ENCODE assay signal across 9 mouse cellular contexts in the genomic region with DNA sequence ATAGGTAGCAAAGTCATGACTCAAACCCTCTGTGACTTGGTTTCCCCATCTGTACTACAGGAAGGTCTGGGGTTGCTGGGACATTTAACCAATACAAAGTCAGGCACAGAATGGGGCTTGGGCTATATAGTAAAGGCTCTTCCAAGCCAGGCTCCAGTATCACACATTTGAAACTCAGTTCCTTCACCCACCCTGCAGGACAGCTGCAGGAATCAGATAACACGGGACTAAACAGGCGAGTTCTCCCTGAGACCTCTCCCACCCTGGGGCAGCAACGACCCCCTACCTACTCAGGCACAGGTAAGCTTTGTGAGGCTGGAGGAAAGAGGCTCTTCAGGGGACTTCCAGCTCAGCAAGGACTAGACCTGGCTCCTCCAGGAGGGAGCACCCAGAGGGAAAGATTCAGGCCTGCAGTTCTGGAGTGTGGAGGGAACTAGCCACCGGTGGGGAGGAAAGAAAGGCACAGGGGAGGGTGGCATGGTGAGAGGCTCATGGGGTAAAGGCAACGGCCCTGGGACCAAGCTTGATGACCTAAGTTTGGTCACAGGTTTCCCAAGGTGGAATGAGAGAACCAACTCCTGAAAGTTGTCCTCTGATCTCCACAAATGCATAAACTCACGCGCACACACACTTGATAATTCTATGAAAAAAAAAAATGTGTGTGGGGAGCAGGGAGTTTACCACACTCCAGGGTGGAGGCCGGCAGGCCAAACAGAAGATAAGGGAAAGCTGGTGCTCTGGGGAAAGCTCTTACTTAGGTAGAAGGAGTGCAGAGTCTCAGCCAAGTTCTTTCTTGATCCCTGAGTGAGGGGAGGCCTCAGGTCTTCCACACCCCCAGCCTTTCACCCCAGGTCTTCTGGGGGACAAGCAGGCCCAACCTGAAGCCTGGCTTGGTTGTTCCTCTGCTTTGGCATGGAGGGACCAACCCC. TPM values are rescaled to one million over a fixed set of nuclear protein-coding genes. Genes with fewer than 3 reads are reported as not detected.
A peak's percentile ranks its signal among the peaks of the same experiment; 100 is the strongest.
DNase-seq lines count a peak whose midpoint lies in the region; ATAC-seq lines count a peak whose summit lies in the region.
"Had no signal": no experiment of that assay in that cellular context is flagged by ENCODE, and none has a peak within 500 bp of the region (broad histone marks: within the 10 kb centered on the region; RNA-seq: fewer than 3 reads in every experiment).

No protein-coding gene starts in this region.

- H3K9ac ChIP-seq in neural tube, embryonic 11.5 days (ENCODE audit: low read length): peak overlapping the region; percentile 29; the same call in 1 of the 2 replicates
- H3K9ac ChIP-seq in hindbrain, embryonic 13.5 days: peak overlapping the region; percentile 85

- H3K4me1 ChIP-seq in neural tube, embryonic 11.5 days (ENCODE audit: control insufficient read depth, insufficient read depth, low read length): peaks cover 8% of the 10 kb centered on the region
- H3K4me1 ChIP-seq in hindbrain, embryonic 13.5 days (replicated peaks): peaks cover 37% of the 10 kb centered on the region
- H3K4me1 ChIP-seq in midbrain, embryonic 10.5 days: peaks cover 35% of the 10 kb centered on the region

- peak overlapping the region; percentile 85 for H3K4me2 ChIP-seq in neural tube, embryonic 11.5 days (ENCODE audit: low read depth)
- peak overlapping the region; percentile 82 for H3K4me2 ChIP-seq in hindbrain, embryonic 13.5 days

- H3K27ac ChIP-seq in neural tube, embryonic 11.5 days (ENCODE audit: low read depth, low read length): no peak overlapping the region
- no peak overlapping the region for H3K27ac ChIP-seq in hindbrain, embryonic 13.5 days
- peak overlapping the region; percentile 55 for H3K27ac ChIP-seq in midbrain, embryonic 10.5 days (replicated peaks)

- H3K36me3 ChIP-seq in neural tube, embryonic 11.5 days (ENCODE audit: control insufficient read depth, insufficient read depth, low read length): no peaks in the 10 kb centered on the region
- peaks cover 24% of the 10 kb centered on the region for H3K36me3 ChIP-seq in hindbrain, embryonic 13.5 days
- peaks cover 43% of the 10 kb centered on the region for H3K36me3 ChIP-seq in midbrain, embryonic 10.5 days

- WGBS in neural tube, embryonic 11.5 days: 86% methylated on average over 8 of the region's 8 CpGs
- 85% methylated on average over 8 of the region's 8 CpGs for WGBS in hindbrain, embryonic 13.5 days
- 77% methylated on average over 8 of the region's 8 CpGs for WGBS in midbrain, embryonic 10.5 days

- ATAC-seq in neural tube, embryonic 11.5 days (ENCODE audit: insufficient read depth, low FRiP score, low TSS enrichment): no peak
- ATAC-seq in hindbrain, embryonic 13.5 days (ENCODE audit: low FRiP score): no peak

- no peak for DNase-seq in neural tube, embryonic 11.5 days (ENCODE audit: low spot score)
- DNase-seq in neural tube, embryonic 10.5 days (ENCODE audit: extremely low spot score, low spot score): no peak
- DNase-seq in midbrain, embryonic 10.5 days (ENCODE audit: low spot score): no peak
- peak; percentile 23 for DNase-seq in yolk sac, embryonic 10.5 days (ENCODE audit: low spot score)
- no peak for DNase-seq in kidney, postnatal 36 days
- no peak for DNase-seq in left cerebral cortex, adult 11 months (ENCODE audit: low spot score)
- no peak for DNase-seq in frontal cortex, postnatal 14 days (ENCODE audit: low spot score in 2 of 2)
- DNase-seq: cerebellum, postnatal 10 days had no signal

- H3K27me3 ChIP-seq in neural tube, embryonic 11.5 days (ENCODE audit: control insufficient read depth, insufficient read depth, low read length): no peaks in the 10 kb centered on the region
- H3K27me3 ChIP-seq in hindbrain, embryonic 13.5 days: no peaks in the 10 kb centered on the region
- H3K27me3 ChIP-seq in midbrain, embryonic 10.5 days (ENCODE audit: low read depth, poor library complexity, severe bottlenecking): no peaks in the 10 kb centered on the region

- H3K9me3 ChIP-seq in neural tube, embryonic 11.5 days (ENCODE audit: control insufficient read depth, low read length): no peaks in the 10 kb centered on the region
- no peaks in the 10 kb centered on the region for H3K9me3 ChIP-seq in hindbrain, embryonic 13.5 days
- H3K9me3 ChIP-seq in midbrain, embryonic 10.5 days (replicated peaks): no peaks in the 10 kb centered on the region

- no peak overlapping the region for H3K4me3 ChIP-seq in neural tube, embryonic 11.5 days (ENCODE audit: low read depth, low read length)
- no peak overlapping the region for H3K4me3 ChIP-seq in hindbrain, embryonic 13.5 days
- H3K4me3 ChIP-seq in midbrain, embryonic 10.5 days: peak overlapping the region; percentile 75; the same call in 1 of the 2 replicates

RNA-seq across cellular contexts. Expression of gene Ttll12, which starts 2.4 kb away (rescaled TPM):
- 48.0 and 50.9 TPM in 2 replicates for polyA plus RNA-seq in neural tube, embryonic 11.5 days (2014; fragmentation: Nextera tagmentation; extraction: Ambion mirVana)
- polyA plus RNA-seq in hindbrain, embryonic 13.5 days (2015; fragmentation: Nextera tagmentation; extraction: Ambion mirVana): 40.7 and 41.2 TPM in 2 replicates
- 57.0 and 57.4 TPM in 2 replicates for polyA plus RNA-seq in midbrain, embryonic 10.5 days (2016; fragmentation: Nextera tagmentation; extraction: Ambion mirVana)

RNA-seq across cellular contexts. Expression of gene Mcat, which starts 28.9 kb away (rescaled TPM):
- 41.2 and 43.8 TPM in 2 replicates for polyA plus RNA-seq in neural tube, embryonic 11.5 days (2014; fragmentation: Nextera tagmentation; extraction: Ambion mirVana)
- 33.0 and 34.4 TPM in 2 replicates for polyA plus RNA-seq in hindbrain, embryonic 13.5 days (2015; fragmentation: Nextera tagmentation; extraction: Ambion mirVana)
- 44.7 and 46.2 TPM in 2 replicates for polyA plus RNA-seq in midbrain, embryonic 10.5 days (2016; fragmentation: Nextera tagmentation; extraction: Ambion mirVana)

RNA-seq across cellular contexts. Expression of gene Tspo, which starts 29.1 kb away (rescaled TPM):
- polyA plus RNA-seq in neural tube, embryonic 11.5 days (2014; fragmentation: Nextera tagmentation; extraction: Ambion mirVana): 21.0 and 26.0 TPM in 2 replicates
- polyA plus RNA-seq in hindbrain, embryonic 13.5 days (2015; fragmentation: Nextera tagmentation; extraction: Ambion mirVana): 12.8 and 13.1 TPM in 2 replicates
- 35.6 and 41.4 TPM in 2 replicates for polyA plus RNA-seq in midbrain, embryonic 10.5 days (2016; fragmentation: Nextera tagmentation; extraction: Ambion mirVana)
